Mouse (Mus musculus): ENCODE measurements at regions not wholly inside any gene's neighbourhood (a gene's known extent, or its start where the extent isn't known, plus 50 kb on each side); places are given as distances from the start of the nearest gene placed in this dataset.

- peak overlapping the region; percentile 24; the same call in 1 of the 2 replicates for H3K4me3 ChIP-seq (ENCODE audit: low read depth, low read length)
- no peak overlapping the region for H3K27ac ChIP-seq (ENCODE audit: low read depth, low read length)
- WGBS: 16% methylated on average over 19 of the region's 19 CpGs
- H3K9ac ChIP-seq: no peak overlapping the region
- TF ChIP-seq CTCF (IDR thresholded peaks at IDR 0.05; ENCODE audit: low read depth): no peak
- H3K9me3 ChIP-seq (ENCODE audit: low read length): no peaks in the 10 kb centered on the region
- peak overlapping the region; percentile 47 for H3K4me2 ChIP-seq (ENCODE audit: low read depth)
- no peaks in the 10 kb centered on the region for H3K27me3 ChIP-seq (ENCODE audit: insufficient read depth, low read length)
- peaks cover 9% of the 10 kb centered on the region for H3K4me1 ChIP-seq (ENCODE audit: insufficient read depth)
- DNase-seq (peak; percentile 31), ATAC-seq (no peak)
- H3K36me3 ChIP-seq (ENCODE audit: insufficient read depth): no peaks in the 10 kb centered on the region
These were observed 85.7 kb upstream of the Plekha5 start for GRCm38 (mm10) chr6:140337897-140338749.

GRCm38 (mm10) chr6:140337083-140337491 lies 86.8 kb upstream of the Plekha5 start:
- DNase-seq: no peak
- no peaks in the 10 kb centered on the region for H3K27me3 ChIP-seq (ENCODE audit: insufficient read depth, low read length)
- H3K9me3 ChIP-seq (ENCODE audit: low read length): no peaks in the 10 kb centered on the region

GRCm38 (mm10) chr6:140336414-140336941 lies 87.4 kb upstream of the Plekha5 start:
- Histone ChIP-seq H3K9me3 (ENCODE audit: low read length) (no peaks in the 10 kb centered on the region), H3K27ac (ENCODE audit: low read depth, low read length) (no peak overlapping the region), H3K9ac (no peak overlapping the region), H3K36me3 (ENCODE audit: insufficient read depth) (no peaks in the 10 kb centered on the region), H3K4me2 (ENCODE audit: low read depth) (no peak overlapping the region; the same call in 1 of the 2 replicates), H3K4me3 (ENCODE audit: low read depth, low read length) (no peak overlapping the region), H3K27me3 (ENCODE audit: insufficient read depth, low read length) (no peaks in the 10 kb centered on the region), H3K4me1 (ENCODE audit: insufficient read depth) (peaks cover 9% of the 10 kb centered on the region)
- ATAC-seq (0 out of 2 replicates have a peak, but pooled peaks have one; percentile 27), DNase-seq (no peak)
- no peak for TF ChIP-seq CTCF (IDR thresholded peaks at IDR 0.05; ENCODE audit: low read depth)
- 4% methylated on average over 13 of the region's 13 CpGs for WGBS

More at GRCm38 (mm10) chr6:140337083-140337491, 86.8 kb upstream of the Plekha5 start:
- 7% methylated on average over 3 of the region's 3 CpGs for WGBS
- Histone ChIP-seq H3K4me2 (ENCODE audit: low read depth) (no peak overlapping the region), H3K9ac (no peak overlapping the region), H3K4me3 (ENCODE audit: low read depth, low read length) (no peak overlapping the region), H3K36me3 (ENCODE audit: insufficient read depth) (no peaks in the 10 kb centered on the region), H3K27ac (ENCODE audit: low read depth, low read length) (no peak overlapping the region), H3K4me1 (ENCODE audit: insufficient read depth) (peaks cover 9% of the 10 kb centered on the region)
- TF ChIP-seq CTCF (IDR thresholded peaks at IDR 0.05; ENCODE audit: low read depth): no peak
- no peak for ATAC-seq

- Histone ChIP-seq H3K9me3 (ENCODE audit: low read length) (no peaks in the 10 kb centered on the region), H3K4me2 (ENCODE audit: low read depth) (no peak overlapping the region), H3K27ac (ENCODE audit: low read depth, low read length) (no peak overlapping the region), H3K36me3 (ENCODE audit: insufficient read depth) (no peaks in the 10 kb centered on the region), H3K4me1 (ENCODE audit: insufficient read depth) (peaks cover 7% of the 10 kb centered on the region), H3K4me3 (ENCODE audit: low read depth, low read length) (no peak overlapping the region), H3K27me3 (ENCODE audit: insufficient read depth, low read length) (no peaks in the 10 kb centered on the region), H3K9ac (no peak overlapping the region)
- no peak for TF ChIP-seq CTCF (IDR thresholded peaks at IDR 0.05; ENCODE audit: low read depth)
- 78% methylated on average over 3 of the region's 3 CpGs for WGBS
- no peak for ATAC-seq
- no peak for DNase-seq
These were observed 90.5 kb upstream of the Plekha5 start for GRCm38 (mm10) chr6:140333397-140333796.

GRCm38 (mm10) chr6:140308641-140309040 lies 115.2 kb upstream of the Plekha5 start:
- Histone ChIP-seq H3K9me3 (ENCODE audit: low read length) (no peaks in the 10 kb centered on the region), H3K36me3 (ENCODE audit: insufficient read depth) (no peaks in the 10 kb centered on the region), H3K27me3 (ENCODE audit: insufficient read depth, low read length) (no peaks in the 10 kb centered on the region), H3K4me1 (ENCODE audit: insufficient read depth) (no peaks in the 10 kb centered on the region), H3K27ac (ENCODE audit: low read depth, low read length) (no peak overlapping the region), H3K4me2 (ENCODE audit: low read depth) (no peak overlapping the region), H3K4me3 (ENCODE audit: low read depth, low read length) (no peak overlapping the region), H3K9ac (no peak overlapping the region)
- no peak for ATAC-seq
- DNase-seq: no peak
- 95% methylated on average over 11 of the region's 11 CpGs for WGBS
- no peak for TF ChIP-seq CTCF (IDR thresholded peaks at IDR 0.05; ENCODE audit: low read depth)

- Histone ChIP-seq H3K4me1 (ENCODE audit: insufficient read depth) (no peaks in the 10 kb centered on the region), H3K27me3 (ENCODE audit: insufficient read depth, low read length) (no peaks in the 10 kb centered on the region), H3K9ac (no peak overlapping the region), H3K27ac (ENCODE audit: low read depth, low read length) (no peak overlapping the region), H3K4me3 (ENCODE audit: low read depth, low read length) (no peak overlapping the region), H3K36me3 (ENCODE audit: insufficient read depth) (no peaks in the 10 kb centered on the region), H3K4me2 (ENCODE audit: low read depth) (no peak overlapping the region), H3K9me3 (ENCODE audit: low read length) (no peaks in the 10 kb centered on the region)
- WGBS: 64% methylated on average over 6 of the region's 6 CpGs
- ATAC-seq (no peak), DNase-seq (no peak)
- no peak for TF ChIP-seq CTCF (IDR thresholded peaks at IDR 0.05; ENCODE audit: low read depth)
These were observed 116.9 kb upstream of the Plekha5 start for GRCm38 (mm10) chr6:140306811-140307558.
